Mouse (Mus musculus) small intestine, adult 2 months (tissue): ENCODE results near the gene Gm43191. TPM values are rescaled to one million over a fixed set of nuclear protein-coding genes. Genes with fewer than 3 reads are reported as not detected.
A peak's percentile ranks its signal among the peaks of the same experiment; 100 is the strongest.

Experiments used
- H3K27ac ChIP-seq: fragments of 200-500 bp; 2 replicates; pipeline ENCODE4 v1.5.1; 2012; ENCODE audit warnings: low read depth, low read length, control low read depth, inconsistent platforms; ENCODE audit not compliant: insufficient read depth
- H3K27me3 ChIP-seq: fragments of 200-500 bp; 2 replicates; pipeline ENCODE4 v1.6.1; 2012; ENCODE audit warnings: mild to moderate bottlenecking, moderate library complexity, low read length, inconsistent platforms; ENCODE audit not compliant: control insufficient read depth, insufficient read depth
- H3K36me3 ChIP-seq: fragments of 200-500 bp; 2 replicates; pipeline ENCODE4 v1.6.1; 2012; ENCODE audit warnings: mild to moderate bottlenecking, low read length, control low read depth, inconsistent platforms; ENCODE audit not compliant: control insufficient read depth, insufficient read depth
- H3K4me1 ChIP-seq: fragments of 200-500 bp; 2 replicates; pipeline ENCODE4 v1.6.1; 2012; ENCODE audit warnings: low read length, inconsistent platforms, mixed read lengths; ENCODE audit not compliant: control insufficient read depth, insufficient read depth, insufficient read length
- H3K4me3 ChIP-seq: fragments of 200-500 bp; 2 replicates; pipeline ENCODE4 v1.5.1; 2012; ENCODE audit warnings: low read depth, mild to moderate bottlenecking, control low read depth, inconsistent platforms, low read length, moderate library complexity
- CTCF ChIP-seq: fragments of 200-500 bp; IDR thresholded peaks from 2 replicates; pipeline ENCODE4 v1.5.1; 2012; ENCODE audit warnings: low read depth, mild to moderate bottlenecking, control low read depth, inconsistent platforms, low read length, moderate library complexity, mixed read lengths; ENCODE audit not compliant: insufficient replicate concordance, insufficient read length; ENCODE audit errors: extremely low read depth
- POLR2A ChIP-seq: fragments of 200-500 bp; IDR thresholded peaks from 2 replicates; pipeline ENCODE4 v1.6.1; 2012; ENCODE audit warnings: low read depth, mild to moderate bottlenecking, control low read depth, inconsistent platforms, low read length, moderate library complexity
- WGBS: fragments of 180-500 bp; shearing (Covaris S2); methylation state at CpG from one replicate; pipeline ENCODE4 v1.1.7; 2018; 5-methylcytosine and 5-hydroxymethylcytosine counted together
- polyA plus RNA-seq: library from polyadenylated mRNA; depleted of rRNA; stranded (reverse); fragments of >200 nt; gene quantifications from 2 replicates; pipeline ENCODE4 v1.2.3, GENCODE M21; 2012

The Gm43191 gene
- polyA plus RNA-seq, 1 experiment = not detected

GRCm38 (mm10) chr3:116712436-116712881 lies 31.4 kb upstream of the Gm43191 start, which contains the start of gene Slc35a3:
TSS of gene Slc35a3 (minus strand) at chr3:116712831.
- H3K4me3 ChIP-seq = peak within 1 kb of the TSS; percentile 72
- H3K4me1 ChIP-seq = peaks cover 7% of the 10 kb centered on the region; the same call in 1 of the 2 replicates
- WGBS = 1% methylated on average over 8 of the region's 8 CpGs
- no peaks in the 10 kb centered on the region for H3K27me3 ChIP-seq
- TF ChIP-seq POLR2A = no peak
- TF ChIP-seq CTCF = no peak
- H3K27ac ChIP-seq = peak within 1 kb of the TSS; percentile 92
- no peaks in the 10 kb centered on the region for H3K36me3 ChIP-seq

GRCm38 (mm10) chr3:116711624-116712435 lies 30.8 kb upstream of the Gm43191 start:
- no peak for TF ChIP-seq CTCF
- peak; percentile 65 for TF ChIP-seq POLR2A
- H3K36me3 ChIP-seq = peaks cover 3% of the 10 kb centered on the region
- no peaks in the 10 kb centered on the region for H3K27me3 ChIP-seq
- under 1% methylated on average over 83 of the region's 85 CpGs for WGBS
- H3K27ac ChIP-seq = peak overlapping the region; percentile 92
- H3K4me1 ChIP-seq = peaks cover 7% of the 10 kb centered on the region; the same call in 1 of the 2 replicates
- peak overlapping the region; percentile 72 for H3K4me3 ChIP-seq

- no peak for TF ChIP-seq POLR2A
- TF ChIP-seq CTCF = no peak
- Histone ChIP-seq H3K27me3 (no peaks in the 10 kb centered on the region), H3K27ac (no peak overlapping the region), H3K36me3 (peaks cover 5% of the 10 kb centered on the region), H3K4me1 (peaks cover 7% of the 10 kb centered on the region; the same call in 1 of the 2 replicates), H3K4me3 (peak overlapping the region; percentile 57)
- 9% methylated on average over 9 of the region's 9 CpGs for WGBS
Observed at GRCm38 (mm10) chr3:116710941-116711340, 29.9 kb upstream of the Gm43191 start.

GRCm38 (mm10) chr3:116705637-116706204 lies 24.7 kb upstream of the Gm43191 start:
- Histone ChIP-seq H3K36me3 (peaks cover 10% of the 10 kb centered on the region), H3K4me1 (peaks cover 10% of the 10 kb centered on the region; the same call in 1 of the 2 replicates), H3K27me3 (no peaks in the 10 kb centered on the region), H3K4me3 (no peak overlapping the region), H3K27ac (no peak overlapping the region)
- TF ChIP-seq POLR2A = no peak
- TF ChIP-seq CTCF = no peak
- 88% methylated on average over 1 of the region's 1 CpGs for WGBS

DNA sequence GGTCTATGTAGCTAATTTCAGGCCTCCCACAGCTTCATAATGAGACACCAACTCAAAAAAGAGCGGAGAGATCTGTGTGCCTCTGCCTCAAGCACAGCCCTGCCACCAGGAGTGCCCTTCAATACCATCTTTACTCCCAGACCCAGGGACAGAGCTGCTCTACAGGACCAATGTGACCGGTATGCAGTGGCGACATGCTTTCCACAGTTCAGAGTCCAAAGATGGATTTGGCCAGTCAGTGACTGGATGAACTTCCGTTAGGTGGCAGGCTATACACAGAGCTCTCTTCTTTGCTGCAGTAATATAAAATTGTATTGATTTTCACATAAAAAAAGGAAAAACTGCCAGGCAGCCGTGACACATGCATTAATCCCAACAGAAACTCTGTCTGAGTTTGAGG lies 22.8 kb upstream of the Gm43191 start:
- TF ChIP-seq CTCF (no peak), POLR2A (no peak)
- H3K4me3 ChIP-seq = no peak overlapping the region
- no peaks in the 10 kb centered on the region for H3K27me3 ChIP-seq
- peaks cover 10% of the 10 kb centered on the region for H3K36me3 ChIP-seq
- WGBS = 44% methylated on average over 5 of the region's 5 CpGs
- H3K4me1 ChIP-seq = peaks cover 8% of the 10 kb centered on the region; the same call in 1 of the 2 replicates
- no peak overlapping the region for H3K27ac ChIP-seq

DNA sequence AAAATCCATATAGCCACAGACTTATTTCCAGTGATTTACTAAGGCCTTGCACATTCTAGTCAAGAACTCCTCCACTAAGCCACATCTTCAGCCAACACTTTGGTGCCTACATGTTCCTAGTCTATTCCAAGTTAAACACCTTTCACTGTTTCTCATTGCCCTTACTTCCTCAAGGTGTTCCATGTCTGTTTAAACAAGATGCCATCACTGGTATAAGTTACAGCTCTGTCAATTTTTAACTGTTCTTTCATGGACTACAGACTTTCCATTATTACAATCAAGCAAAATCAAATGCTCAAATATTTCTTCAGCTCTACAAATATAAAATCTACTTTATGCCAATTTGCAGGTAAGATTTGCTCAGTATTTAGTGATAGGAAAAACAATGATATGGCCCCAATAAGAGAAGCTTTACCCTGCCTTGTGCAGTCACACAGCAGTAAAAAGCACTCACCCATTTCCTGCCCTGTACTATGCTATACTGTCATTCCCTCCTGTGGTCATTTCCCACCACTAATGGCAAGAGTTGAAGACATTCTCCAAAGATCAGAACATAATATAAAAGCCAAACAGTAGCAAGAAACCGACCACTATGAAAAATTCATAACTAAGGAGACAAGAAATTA lies 21.7 kb upstream of the Gm43191 start:
- Histone ChIP-seq H3K27ac (no peak overlapping the region), H3K4me1 (peaks cover 9% of the 10 kb centered on the region; the same call in 1 of the 2 replicates), H3K36me3 (peaks cover 10% of the 10 kb centered on the region), H3K27me3 (no peaks in the 10 kb centered on the region), H3K4me3 (no peak overlapping the region)
- TF ChIP-seq CTCF = no peak
- TF ChIP-seq POLR2A = no peak
- 29% methylated on average over 1 of the region's 1 CpGs for WGBS

GRCm38 (mm10) chr3:116701601-116702000 lies 20.5 kb upstream of the Gm43191 start:
- no peak for TF ChIP-seq POLR2A
- TF ChIP-seq CTCF = no peak
- Histone ChIP-seq H3K27me3 (no peaks in the 10 kb centered on the region), H3K4me1 (peaks cover 11% of the 10 kb centered on the region; the same call in 1 of the 2 replicates), H3K36me3 (peaks cover 6% of the 10 kb centered on the region; the same call in 1 of the 2 replicates), H3K4me3 (no peak overlapping the region), H3K27ac (no peak overlapping the region)
- 90% methylated on average over 4 of the region's 4 CpGs for WGBS
